In the genomic region with DNA sequence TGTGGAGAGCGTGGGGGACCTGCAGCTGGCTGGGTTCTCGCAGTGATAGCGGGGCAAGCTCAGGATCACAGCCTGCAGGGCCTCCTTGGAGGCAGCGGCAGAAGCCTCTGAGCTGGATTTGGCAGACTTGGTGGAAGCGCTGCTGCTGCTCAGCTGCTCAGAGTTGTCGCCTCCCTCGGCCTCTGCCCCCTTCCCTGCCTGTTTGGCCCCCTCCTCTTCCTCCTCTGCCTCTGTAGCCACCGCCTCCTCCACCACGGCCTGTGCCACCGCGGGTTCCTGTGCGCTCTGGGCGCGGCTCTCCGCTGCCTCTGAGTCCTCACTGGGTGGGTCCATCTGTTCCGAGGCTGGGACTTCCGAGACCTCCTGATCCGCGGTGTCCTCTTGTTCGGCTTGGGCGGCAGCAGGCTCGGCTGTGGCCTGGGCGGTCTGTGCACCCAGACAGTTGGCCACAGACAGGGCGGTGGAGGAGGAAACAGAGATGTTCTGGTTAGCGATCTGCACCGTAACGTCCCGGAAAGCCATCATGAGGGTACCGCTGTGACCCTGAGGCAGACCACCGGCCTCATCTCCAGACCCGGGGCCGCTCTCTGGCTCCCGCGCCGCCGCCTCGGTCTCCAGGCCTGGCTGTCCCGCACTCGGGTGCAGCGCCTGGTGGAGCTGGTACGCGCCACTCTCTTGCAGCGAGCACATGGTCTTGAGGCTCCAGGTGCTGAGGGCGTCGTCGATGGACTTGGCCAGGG, we compare ENCODE assay signal across 8 mouse cellular contexts.
A peak's percentile ranks its signal among the peaks of the same experiment; 100 is the strongest.
DNase-seq lines count a peak whose midpoint lies in the region; ATAC-seq and TF ChIP-seq lines count a peak whose summit lies in the region.

No protein-coding gene starts in this region.

- WGBS in lung, embryonic 16.5 days: 2% methylated on average over 46 of the region's 46 CpGs
- 1% methylated on average over 35 of the region's 46 CpGs for WGBS in lung, postnatal 0 days
- 2% methylated on average over 46 of the region's 46 CpGs for WGBS in forebrain, embryonic 10.5 days
- WGBS in hindbrain, postnatal 0 days: 16% methylated on average over 46 of the region's 46 CpGs

- H3K36me3 ChIP-seq in lung, embryonic 16.5 days (ENCODE audit: control insufficient read depth, insufficient read depth, low read length): no peaks in the 10 kb centered on the region
- no peaks in the 10 kb centered on the region for H3K36me3 ChIP-seq in lung, postnatal 0 days (ENCODE audit: insufficient read depth, low read length)
- no peaks in the 10 kb centered on the region for H3K36me3 ChIP-seq in forebrain, embryonic 10.5 days (replicated peaks)
- no peaks in the 10 kb centered on the region for H3K36me3 ChIP-seq in hindbrain, postnatal 0 days (ENCODE audit: insufficient read depth, low read length)

- ATAC-seq in lung, embryonic 16.5 days (ENCODE audit: low read depth): no peak
- no peak for ATAC-seq in lung, postnatal 0 days
- ATAC-seq in hindbrain, postnatal 0 days: peak; percentile 41; the same call in 1 of the 2 replicates

- TF ChIP-seq EP300 in lung, postnatal 0 days (IDR thresholded peaks at IDR 0.05): no peak

- H3K4me2 ChIP-seq in lung, embryonic 16.5 days (ENCODE audit: low read depth, low read length): peak overlapping the region; percentile 39
- H3K4me2 ChIP-seq in lung, postnatal 0 days (replicated peaks; ENCODE audit: low read depth, low read length): no peak overlapping the region
- H3K4me2 ChIP-seq in hindbrain, postnatal 0 days (ENCODE audit: low read depth, low read length): peak overlapping the region; percentile 37

- H3K4me1 ChIP-seq in lung, embryonic 16.5 days (replicated peaks; ENCODE audit: control insufficient read depth, insufficient read depth, low read length): no peaks in the 10 kb centered on the region
- no peaks in the 10 kb centered on the region for H3K4me1 ChIP-seq in lung, postnatal 0 days (ENCODE audit: insufficient read depth, low read depth, low read length)
- H3K4me1 ChIP-seq in forebrain, embryonic 10.5 days: peaks cover 17% of the 10 kb centered on the region
- no peaks in the 10 kb centered on the region for H3K4me1 ChIP-seq in hindbrain, postnatal 0 days (ENCODE audit: insufficient read depth, low read length)

- no peak overlapping the region for H3K9ac ChIP-seq in lung, embryonic 16.5 days (ENCODE audit: low read length)
- no peak overlapping the region for H3K9ac ChIP-seq in lung, postnatal 0 days (replicated peaks; ENCODE audit: low read depth)
- no peak overlapping the region for H3K9ac ChIP-seq in hindbrain, postnatal 0 days (replicated peaks; ENCODE audit: low read length)

- H3K27me3 ChIP-seq in lung, embryonic 16.5 days (ENCODE audit: control insufficient read depth, insufficient read depth, low read depth, low read length): peaks cover 29% of the 10 kb centered on the region
- peaks cover 19% of the 10 kb centered on the region for H3K27me3 ChIP-seq in lung, postnatal 0 days (replicated peaks; ENCODE audit: insufficient read depth, low read length)
- H3K27me3 ChIP-seq in forebrain, embryonic 10.5 days (ENCODE audit: poor library complexity, severe bottlenecking): peaks cover 65% of the 10 kb centered on the region
- H3K27me3 ChIP-seq in hindbrain, postnatal 0 days (ENCODE audit: insufficient read depth, low read length): peaks cover 22% of the 10 kb centered on the region

- no peak for TF ChIP-seq CTCF in lung, postnatal 0 days (IDR thresholded peaks at IDR 0.05)
- TF ChIP-seq CTCF in hindbrain, postnatal 0 days (IDR thresholded peaks at IDR 0.05; ENCODE audit: low read depth): no peak

- H3K9me3 ChIP-seq in lung, embryonic 16.5 days (ENCODE audit: control insufficient read depth, low read length): no peaks in the 10 kb centered on the region
- no peaks in the 10 kb centered on the region for H3K9me3 ChIP-seq in lung, postnatal 0 days (ENCODE audit: low read length)
- H3K9me3 ChIP-seq in forebrain, embryonic 10.5 days: no peaks in the 10 kb centered on the region
- no peaks in the 10 kb centered on the region for H3K9me3 ChIP-seq in hindbrain, postnatal 0 days (ENCODE audit: low read length)

- H3K27ac ChIP-seq in lung, embryonic 16.5 days (ENCODE audit: low read length): no peak overlapping the region
- H3K27ac ChIP-seq in lung, postnatal 0 days (ENCODE audit: low read length): no peak overlapping the region
- peak overlapping the region; percentile 15; the same call in 1 of the 2 replicates for H3K27ac ChIP-seq in forebrain, embryonic 10.5 days
- H3K27ac ChIP-seq in hindbrain, postnatal 0 days: no peak overlapping the region

- H3K4me3 ChIP-seq in lung, embryonic 16.5 days (ENCODE audit: low read length): no peak overlapping the region; the same call in 1 of the 2 replicates
- H3K4me3 ChIP-seq in lung, postnatal 0 days (ENCODE audit: low read depth, low read length): no peak overlapping the region
- H3K4me3 ChIP-seq in forebrain, embryonic 10.5 days: peak overlapping the region; percentile 50
- H3K4me3 ChIP-seq in hindbrain, postnatal 0 days (ENCODE audit: low read length): peak overlapping the region; percentile 7; the same call in 1 of the 2 replicates

- no peak for DNase-seq in lung, postnatal 0 days (ENCODE audit: low spot score)
- DNase-seq in forebrain, embryonic 10.5 days (ENCODE audit: extremely low spot score, low spot score): peak; percentile 34
- DNase-seq in hindbrain, postnatal 0 days (ENCODE audit: low spot score): no peak
- peak; percentile 42 for DNase-seq in retina, embryonic 14.5 days (ENCODE audit: low spot score)
- no peak for DNase-seq in cerebellum, postnatal 25 days
- no peak for DNase-seq in spleen, postnatal 14 days (ENCODE audit: low spot score in 2 of 2)
- DNase-seq in natural killer cell, adult 2 months (ENCODE audit: low spot score in 2 of 2): no peak

Comparison
In these comparisons a context has a peak if more than half of its experiments do, and no peak if none do; other contexts are left out.
1. H3K4me3 ChIP-seq: peak in forebrain, embryonic 10.5 days (single experiment) and hindbrain, postnatal 0 days (single experiment); none in lung, embryonic 16.5 days (single experiment) and lung, postnatal 0 days (single experiment).
2. DNase-seq: peak in forebrain, embryonic 10.5 days (single experiment) and retina, embryonic 14.5 days (single experiment); none in lung, postnatal 0 days (single experiment), hindbrain, postnatal 0 days (single experiment), cerebellum, postnatal 25 days (0 of 2), spleen, postnatal 14 days (0 of 2) and natural killer cell, adult 2 months (0 of 2).